Mouse (Mus musculus) midbrain, embryonic 16.5 days (tissue): ENCODE measurements around the gene Eed. TPM values are rescaled to one million over a fixed set of nuclear protein-coding genes. Genes with fewer than 3 reads are reported as not detected.

Experiments
- ATAC-seq: fragments of 200-750 bp; cut with Nextera tagmentation; 2 replicates; pipeline ENCODE4 v1.8.0; 2017; ENCODE audit warnings: moderate TSS enrichment
- H3K27ac ChIP-seq: fragments of 300-500 bp; sonication (generic); 2 replicates; pipeline ENCODE4 v1.5.1; 2014; ENCODE audit warnings: mild to moderate bottlenecking, low read length, mixed read lengths
- H3K27me3 ChIP-seq: fragments of 300-500 bp; sonication (generic); 2 replicates; pipeline ENCODE4 v1.6.1; 2014; ENCODE audit warnings: low read depth, low read length, mixed read lengths; ENCODE audit not compliant: control insufficient read depth, insufficient read depth
- H3K36me3 ChIP-seq: fragments of 300-500 bp; sonication (generic); 2 replicates; pipeline ENCODE4 v1.6.1; 2014; ENCODE audit warnings: mild to moderate bottlenecking, low read length, moderate library complexity, mixed read lengths; ENCODE audit not compliant: control insufficient read depth, insufficient read depth
- H3K4me1 ChIP-seq: fragments of 300-500 bp; sonication (generic); 2 replicates; pipeline ENCODE4 v1.6.1; 2014; ENCODE audit warnings: mild to moderate bottlenecking, low read length, mixed read lengths; ENCODE audit not compliant: control insufficient read depth, insufficient read depth
- H3K4me2 ChIP-seq: fragments of 300-500 bp; sonication (generic); 2 replicates; pipeline ENCODE4 v1.6.1; 2014; ENCODE audit warnings: mild to moderate bottlenecking, low read length, mixed read lengths
- H3K4me3 ChIP-seq: fragments of 300-500 bp; sonication (generic); 2 replicates; pipeline ENCODE4 v1.5.1; 2014; ENCODE audit warnings: low read depth, mild to moderate bottlenecking, low read length, moderate library complexity, mixed read lengths
- H3K9ac ChIP-seq: fragments of 300-500 bp; sonication (generic); 2 replicates; pipeline ENCODE4 v1.6.1; 2014; ENCODE audit warnings: low read depth, low read length, mixed read lengths
- H3K9me3 ChIP-seq: fragments of 300-500 bp; sonication (generic); replicated peaks from 2 replicates; pipeline ENCODE4 v1.6.1; 2014; ENCODE audit warnings: mild to moderate bottlenecking, low read length, mixed read lengths; ENCODE audit not compliant: control insufficient read depth, poor library complexity, severe bottlenecking
- WGBS: fragments of 180-500 bp; shearing (Covaris S2); extraction: QIAGEN DNeasy Blood & Tissue Kit; methylation state at CpG from one replicate; pipeline ENCODE4 v1.1.7; 2014; 5-methylcytosine and 5-hydroxymethylcytosine counted together
- polyA plus RNA-seq: library from polyadenylated mRNA; unstranded; fragments of >200 nt; fragmentation: Nextera tagmentation; extraction: Ambion mirVana; gene quantifications from 2 replicates; pipeline ENCODE4 v1.2.1, GENCODE M21; 2015

Gene Eed
- polyA plus RNA-seq, 1 experiment from 2014 or later: 25.7 TPM

GRCm38 (mm10) chr7:89923441-89924180 lies 57.2 kb downstream of the Eed start:
- Histone ChIP-seq H3K27me3 (no peaks in the 10 kb centered on the region), H3K36me3 (0 out of 2 replicates have a peak, but pooled peaks cover 6% of the 10 kb centered on the region), H3K4me1 (no peaks in the 10 kb centered on the region), H3K9ac (no peak overlapping the region), H3K27ac (no peak overlapping the region), H3K9me3 (no peaks in the 10 kb centered on the region), H3K4me3 (no peak overlapping the region), H3K4me2 (no peak overlapping the region)
- 98% methylated on average over 15 of the region's 15 CpGs for WGBS
- ATAC-seq: no peak

GRCm38 (mm10) chr7:89917776-89918175 lies 63.0 kb downstream of the Eed start:
- no peaks in the 10 kb centered on the region for H3K9me3 ChIP-seq
- no peaks in the 10 kb centered on the region for H3K4me1 ChIP-seq
- 93% methylated on average over 4 of the region's 4 CpGs for WGBS
- H3K4me2 ChIP-seq: no peak overlapping the region
- no peaks in the 10 kb centered on the region for H3K27me3 ChIP-seq
- 0 out of 2 replicates have a peak, but pooled peaks cover 8% of the 10 kb centered on the region for H3K36me3 ChIP-seq
- ATAC-seq: no peak
- no peak overlapping the region for H3K27ac ChIP-seq
- no peak overlapping the region for H3K9ac ChIP-seq
- H3K4me3 ChIP-seq: no peak overlapping the region

- no peak overlapping the region for H3K27ac ChIP-seq
- no peak overlapping the region for H3K4me3 ChIP-seq
- ATAC-seq: no peak
- WGBS: 78% methylated on average over 5 of the region's 5 CpGs
- H3K4me2 ChIP-seq: no peak overlapping the region
- H3K9ac ChIP-seq: no peak overlapping the region
- H3K36me3 ChIP-seq: 0 out of 2 replicates have a peak, but pooled peaks cover 8% of the 10 kb centered on the region
- H3K27me3 ChIP-seq: no peaks in the 10 kb centered on the region
- no peaks in the 10 kb centered on the region for H3K4me1 ChIP-seq
- no peaks in the 10 kb centered on the region for H3K9me3 ChIP-seq
Measured at GRCm38 (mm10) chr7:89916711-89917110, 64.1 kb downstream of the Eed start.

GRCm38 (mm10) chr7:89913432-89914158 lies 67.2 kb downstream of the Eed start:
- 0 out of 2 replicates have a peak, but pooled peaks have one; percentile 14 for ATAC-seq
- H3K4me3 ChIP-seq: no peak overlapping the region
- 0 out of 2 replicates have a peak, but pooled peaks cover 8% of the 10 kb centered on the region for H3K36me3 ChIP-seq
- H3K4me2 ChIP-seq: no peak overlapping the region
- WGBS: 92% methylated on average over 3 of the region's 3 CpGs
- no peaks in the 10 kb centered on the region for H3K27me3 ChIP-seq
- no peak overlapping the region for H3K27ac ChIP-seq
- H3K4me1 ChIP-seq: no peaks in the 10 kb centered on the region
- no peaks in the 10 kb centered on the region for H3K9me3 ChIP-seq
- no peak overlapping the region for H3K9ac ChIP-seq

- H3K4me3 ChIP-seq: no peak overlapping the region
- H3K9me3 ChIP-seq: no peaks in the 10 kb centered on the region
- H3K4me1 ChIP-seq: no peaks in the 10 kb centered on the region
- H3K27me3 ChIP-seq: no peaks in the 10 kb centered on the region
- H3K27ac ChIP-seq: no peak overlapping the region
- ATAC-seq: no peak
- H3K4me2 ChIP-seq: no peak overlapping the region
- H3K36me3 ChIP-seq: 0 out of 2 replicates have a peak, but pooled peaks cover 4% of the 10 kb centered on the region
- no peak overlapping the region for H3K9ac ChIP-seq
- 86% methylated on average over 3 of the region's 3 CpGs for WGBS
Measured at GRCm38 (mm10) chr7:89912356-89912755, 68.4 kb downstream of the Eed start.

GRCm38 (mm10) chr7:89909711-89910110 lies 71.1 kb downstream of the Eed start:
- no peak overlapping the region for H3K9ac ChIP-seq
- H3K4me1 ChIP-seq: no peaks in the 10 kb centered on the region
- H3K4me2 ChIP-seq: no peak overlapping the region
- no peak overlapping the region for H3K4me3 ChIP-seq
- H3K36me3 ChIP-seq: no peaks in the 10 kb centered on the region
- no peak for ATAC-seq
- no peaks in the 10 kb centered on the region for H3K9me3 ChIP-seq
- H3K27ac ChIP-seq: no peak overlapping the region
- H3K27me3 ChIP-seq: no peaks in the 10 kb centered on the region
- WGBS: 80% methylated on average over 4 of the region's 4 CpGs

GRCm38 (mm10) chr7:89908899-89909621 lies 71.7 kb downstream of the Eed start:
- no peak for ATAC-seq
- H3K4me1 ChIP-seq: no peaks in the 10 kb centered on the region; the same call in 1 of the 2 replicates
- no peaks in the 10 kb centered on the region for H3K9me3 ChIP-seq
- no peak overlapping the region for H3K27ac ChIP-seq
- H3K36me3 ChIP-seq: no peaks in the 10 kb centered on the region
- no peak overlapping the region for H3K9ac ChIP-seq
- no peak overlapping the region for H3K4me3 ChIP-seq
- no peaks in the 10 kb centered on the region for H3K27me3 ChIP-seq
- no peak overlapping the region for H3K4me2 ChIP-seq
- WGBS: 79% methylated on average over 20 of the region's 20 CpGs

GRCm38 (mm10) chr7:89908421-89908820 lies 72.4 kb downstream of the Eed start:
- Histone ChIP-seq H3K4me1 (peaks cover 5% of the 10 kb centered on the region), H3K9ac (no peak overlapping the region), H3K9me3 (no peaks in the 10 kb centered on the region), H3K27ac (no peak overlapping the region), H3K4me2 (no peak overlapping the region), H3K27me3 (no peaks in the 10 kb centered on the region), H3K4me3 (no peak overlapping the region), H3K36me3 (no peaks in the 10 kb centered on the region)
- no peak for ATAC-seq
- WGBS: 68% methylated on average over 7 of the region's 7 CpGs
